Mouse (Mus musculus): Measurements from ENCODE around the gene Sidt1. TPM values are rescaled to one million over a fixed set of nuclear protein-coding genes. Genes with fewer than 3 reads are reported as not detected.
"Not testable (repeated sequence)": the region's sequence is repeated elsewhere in the genome, so short reads cannot be mapped to it uniquely, and the experiment has no call there.

The Sidt1 gene
- polyA plus RNA-seq, 1 experiment from 2014 or later = 9.8 TPM

DNA sequence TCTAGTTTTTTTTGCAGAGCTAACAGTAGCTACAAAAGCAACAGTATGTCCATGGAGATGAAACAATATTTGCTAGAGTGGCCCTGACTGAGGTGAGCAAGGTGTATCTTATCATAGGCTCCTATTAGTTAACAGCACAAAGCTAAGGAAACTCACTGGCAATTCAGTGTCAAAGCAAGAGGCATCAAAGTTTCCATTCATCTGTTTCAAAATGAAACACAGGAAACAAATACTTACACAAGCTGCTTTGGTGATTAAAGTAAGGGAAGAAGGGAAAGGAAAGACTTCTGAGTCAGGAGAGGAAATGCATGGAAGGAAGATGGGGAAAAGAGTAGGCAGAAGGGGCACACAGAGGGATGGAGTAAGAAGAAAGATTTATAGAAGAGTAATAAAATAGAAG lies 39.0 kb downstream of the Sidt1 start:
- no peak overlapping the region for H3K9ac ChIP-seq (ENCODE audit: low read length)
- H3K4me1 ChIP-seq (replicated peaks; ENCODE audit: control insufficient read depth, insufficient read depth) = no peaks in the 10 kb centered on the region
- H3K4me2 ChIP-seq (replicated peaks; ENCODE audit: low read depth) = no peak overlapping the region
- ATAC-seq (ENCODE audit: low FRiP score, low TSS enrichment) (no peak), DNase-seq (ENCODE audit: low spot score) (no peak)
- no peaks in the 10 kb centered on the region for H3K27me3 ChIP-seq (ENCODE audit: control insufficient read depth, insufficient read depth, low read length)
- H3K4me3 ChIP-seq (ENCODE audit: low read depth, low read length) = no peak overlapping the region
- H3K27ac ChIP-seq (replicated peaks) = no peak overlapping the region
- TF ChIP-seq CTCF (IDR thresholded peaks at IDR 0.05; ENCODE audit: low read depth) (no peak), EP300 (optimal IDR thresholded peaks at IDR 0.05) (no peak)
- no peaks in the 10 kb centered on the region for H3K9me3 ChIP-seq (ENCODE audit: control insufficient read depth, low read length)
- no peaks in the 10 kb centered on the region for H3K36me3 ChIP-seq (ENCODE audit: control insufficient read depth, insufficient read depth, low read length)

DNA sequence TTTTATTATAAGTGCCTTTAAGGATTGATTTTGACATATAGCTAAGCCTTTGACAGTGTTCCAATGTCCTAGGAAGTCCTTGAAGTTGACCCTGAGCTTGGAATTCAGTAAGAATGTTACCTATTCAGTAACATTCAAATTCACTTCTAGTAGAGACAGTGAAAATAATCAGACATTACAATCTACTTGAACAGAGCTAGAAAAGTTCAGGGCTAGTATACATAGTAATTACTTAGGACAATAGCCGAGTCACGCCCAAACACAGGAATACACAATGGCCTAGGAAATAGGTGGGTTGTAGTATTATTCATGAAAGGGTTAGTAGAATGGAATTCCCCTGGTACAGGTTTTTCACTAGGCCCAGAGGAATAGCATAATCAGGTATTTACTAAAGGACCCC lies 40.3 kb downstream of the Sidt1 start:
- not testable (repeated sequence) for H3K9ac ChIP-seq (ENCODE audit: low read length); DNase-seq (ENCODE audit: low spot score); H3K4me1 ChIP-seq (replicated peaks; ENCODE audit: control insufficient read depth, insufficient read depth); H3K4me3 ChIP-seq (ENCODE audit: low read depth, low read length); ATAC-seq (ENCODE audit: low FRiP score, low TSS enrichment); H3K36me3 ChIP-seq (ENCODE audit: control insufficient read depth, insufficient read depth, low read length); H3K4me2 ChIP-seq (replicated peaks; ENCODE audit: low read depth); H3K27me3 ChIP-seq (ENCODE audit: control insufficient read depth, insufficient read depth, low read length); H3K27ac ChIP-seq (replicated peaks); H3K9me3 ChIP-seq (ENCODE audit: control insufficient read depth, low read length)
- 92% methylated on average over 2 of the region's 2 CpGs for WGBS

DNA sequence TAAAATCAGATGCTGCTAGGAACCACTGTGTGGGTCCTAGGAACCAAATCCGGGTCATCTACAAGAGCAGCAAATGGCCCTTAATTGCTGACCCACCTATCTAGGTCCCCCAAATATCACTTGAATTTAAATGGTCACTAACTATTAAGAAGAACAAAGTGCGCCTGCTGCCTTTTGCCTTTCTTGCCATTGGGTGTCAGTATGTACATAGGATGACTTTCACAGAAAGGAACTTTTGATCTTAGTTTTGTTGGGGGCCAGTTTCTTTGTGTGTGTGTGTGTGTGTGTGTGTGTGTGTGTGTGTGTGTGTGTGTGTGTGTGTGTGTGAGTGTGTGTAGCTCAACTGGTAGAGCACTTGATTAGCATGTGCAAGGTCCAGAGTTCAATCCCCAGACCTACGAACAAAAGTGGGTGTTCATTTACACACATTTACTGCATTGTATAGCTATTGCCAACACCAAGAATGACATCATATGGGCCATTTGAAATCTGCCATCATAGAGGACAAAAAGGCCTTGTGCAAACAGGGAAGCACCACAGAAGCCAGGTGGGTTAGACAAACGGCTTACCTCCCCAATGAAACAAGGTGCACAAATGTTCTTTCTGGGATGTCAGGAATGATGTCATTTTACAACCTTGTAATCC lies 43.9 kb downstream of the Sidt1 start:
- Histone ChIP-seq H3K4me1 (replicated peaks; ENCODE audit: control insufficient read depth, insufficient read depth) (no peaks in the 10 kb centered on the region), H3K9me3 (ENCODE audit: control insufficient read depth, low read length) (no peaks in the 10 kb centered on the region), H3K4me2 (replicated peaks; ENCODE audit: low read depth) (no peak overlapping the region), H3K4me3 (ENCODE audit: low read depth, low read length) (no peak overlapping the region), H3K36me3 (ENCODE audit: control insufficient read depth, insufficient read depth, low read length) (no peaks in the 10 kb centered on the region), H3K27ac (replicated peaks) (no peak overlapping the region), H3K27me3 (ENCODE audit: control insufficient read depth, insufficient read depth, low read length) (no peaks in the 10 kb centered on the region), H3K9ac (ENCODE audit: low read length) (no peak overlapping the region)
- TF ChIP-seq CTCF (IDR thresholded peaks at IDR 0.05; ENCODE audit: low read depth) (peak; percentile 74), EP300 (optimal IDR thresholded peaks at IDR 0.05) (no peak)
- DNase-seq (ENCODE audit: low spot score) (peak; percentile 24), ATAC-seq (ENCODE audit: low FRiP score, low TSS enrichment) (peak; percentile 79; the same call in 1 of the 2 replicates)
- 57% methylated on average over 4 of the region's 4 CpGs for WGBS

DNA sequence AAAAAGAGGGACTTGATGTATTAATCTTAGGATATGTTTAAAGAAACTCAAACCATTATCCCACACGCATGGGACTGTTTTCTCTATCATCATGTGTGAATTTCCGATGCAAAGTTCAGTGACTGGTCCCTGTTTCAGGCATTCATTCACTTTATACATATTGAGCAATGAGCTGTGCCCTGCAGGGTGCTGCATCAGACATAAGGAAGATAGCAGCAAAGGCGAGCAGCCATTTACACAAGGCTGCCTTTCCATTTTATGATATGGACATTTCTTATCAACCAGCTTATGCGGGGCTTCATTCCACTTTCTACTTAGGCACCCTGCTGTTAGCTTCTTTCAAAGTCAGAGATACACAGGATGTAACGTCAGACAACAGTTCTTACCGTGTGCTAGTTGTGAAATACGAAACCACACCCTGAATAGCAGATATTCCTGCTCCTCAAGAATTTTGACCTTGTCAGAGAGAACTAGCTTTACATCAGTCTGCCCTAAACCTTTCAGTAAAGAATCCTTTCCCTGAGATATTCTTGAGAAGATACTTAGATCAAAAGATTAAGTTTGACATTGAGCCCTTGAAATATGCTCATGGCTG lies 45.5 kb downstream of the Sidt1 start:
- no peak overlapping the region for H3K9ac ChIP-seq (ENCODE audit: low read length)
- no peak overlapping the region for H3K27ac ChIP-seq (replicated peaks)
- no peak overlapping the region for H3K4me3 ChIP-seq (ENCODE audit: low read depth, low read length)
- H3K4me1 ChIP-seq (replicated peaks; ENCODE audit: control insufficient read depth, insufficient read depth) = no peaks in the 10 kb centered on the region
- no peaks in the 10 kb centered on the region for H3K27me3 ChIP-seq (ENCODE audit: control insufficient read depth, insufficient read depth, low read length)
- ATAC-seq (ENCODE audit: low FRiP score, low TSS enrichment) = no peak
- 46% methylated on average over 7 of the region's 7 CpGs for WGBS
- no peak for DNase-seq (ENCODE audit: low spot score)
- H3K9me3 ChIP-seq (ENCODE audit: control insufficient read depth, low read length) = no peaks in the 10 kb centered on the region
- no peak overlapping the region for H3K4me2 ChIP-seq (replicated peaks; ENCODE audit: low read depth)
- no peak for TF ChIP-seq CTCF (IDR thresholded peaks at IDR 0.05; ENCODE audit: low read depth)
- no peak for TF ChIP-seq EP300 (optimal IDR thresholded peaks at IDR 0.05)
- no peaks in the 10 kb centered on the region for H3K36me3 ChIP-seq (ENCODE audit: control insufficient read depth, insufficient read depth, low read length)

DNA sequence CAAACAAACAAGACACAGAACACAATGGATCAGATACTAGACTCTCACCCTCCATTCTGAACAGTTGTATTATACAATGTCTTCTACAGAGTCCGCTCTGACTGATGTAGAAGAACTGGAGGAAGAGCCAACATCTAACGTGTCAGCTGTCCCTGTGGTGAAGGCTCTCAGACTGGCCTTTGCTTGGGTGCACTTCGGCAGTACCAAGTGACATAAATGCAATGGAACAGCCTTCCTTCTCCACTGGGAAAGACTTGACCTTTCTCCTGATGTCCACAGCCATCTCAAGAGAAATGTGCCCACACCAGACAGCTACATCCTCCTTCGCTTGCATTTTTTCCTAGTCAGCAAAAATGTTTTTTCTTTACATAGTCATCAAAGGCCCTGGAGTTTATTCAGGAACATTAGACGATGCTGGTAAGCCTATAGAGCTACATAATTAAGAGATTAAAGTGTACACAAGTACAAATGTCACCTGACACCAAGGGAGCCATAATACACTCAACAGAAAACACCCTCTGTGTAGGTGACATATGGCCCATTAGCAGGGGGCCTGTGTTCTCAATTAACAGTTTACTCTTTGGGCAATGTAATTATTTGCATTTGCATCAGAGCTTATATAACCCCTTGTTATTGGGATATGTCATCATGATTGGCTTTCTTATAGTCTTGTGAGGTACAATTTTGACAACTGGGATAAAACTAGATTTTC lies 50.2 kb downstream of the Sidt1 start:
- Histone ChIP-seq H3K9ac (ENCODE audit: low read length) (no peak overlapping the region), H3K9me3 (ENCODE audit: control insufficient read depth, low read length) (no peaks in the 10 kb centered on the region), H3K36me3 (ENCODE audit: control insufficient read depth, insufficient read depth, low read length) (no peaks in the 10 kb centered on the region), H3K27me3 (ENCODE audit: control insufficient read depth, insufficient read depth, low read length) (no peaks in the 10 kb centered on the region), H3K4me3 (ENCODE audit: low read depth, low read length) (no peak overlapping the region), H3K27ac (replicated peaks) (no peak overlapping the region), H3K4me1 (replicated peaks; ENCODE audit: control insufficient read depth, insufficient read depth) (no peaks in the 10 kb centered on the region), H3K4me2 (replicated peaks; ENCODE audit: low read depth) (no peak overlapping the region)
- WGBS = 79% methylated on average over 5 of the region's 5 CpGs
- TF ChIP-seq EP300 (optimal IDR thresholded peaks at IDR 0.05) (no peak), CTCF (IDR thresholded peaks at IDR 0.05; ENCODE audit: low read depth) (no peak)
- ATAC-seq (ENCODE audit: low FRiP score, low TSS enrichment) = no peak
- no peak for DNase-seq (ENCODE audit: low spot score)

DNA sequence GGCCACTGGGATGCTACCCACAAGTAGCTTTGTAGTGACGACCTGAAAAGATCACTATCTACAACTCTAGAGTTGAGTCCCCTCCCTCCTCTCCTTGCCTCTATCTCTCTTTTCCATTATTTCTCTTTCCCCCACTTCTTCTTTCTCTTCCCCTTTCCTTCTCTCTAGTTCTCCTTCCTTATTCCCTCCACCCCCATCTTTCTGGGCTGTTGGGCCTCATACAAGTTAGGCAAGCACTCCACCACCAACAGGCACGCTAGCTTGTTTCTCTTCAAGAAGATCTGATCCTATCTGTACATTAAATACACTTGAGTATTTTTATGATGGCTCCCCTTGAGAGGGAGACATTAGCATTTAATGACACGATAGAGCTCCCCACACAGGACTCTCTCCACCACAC lies 51.0 kb downstream of the Sidt1 start:
- H3K4me2 ChIP-seq (replicated peaks; ENCODE audit: low read depth) = no peak overlapping the region
- no peaks in the 10 kb centered on the region for H3K36me3 ChIP-seq (ENCODE audit: control insufficient read depth, insufficient read depth, low read length)
- no peaks in the 10 kb centered on the region for H3K27me3 ChIP-seq (ENCODE audit: control insufficient read depth, insufficient read depth, low read length)
- DNase-seq (ENCODE audit: low spot score) (no peak), ATAC-seq (ENCODE audit: low FRiP score, low TSS enrichment) (no peak)
- TF ChIP-seq CTCF (IDR thresholded peaks at IDR 0.05; ENCODE audit: low read depth) (no peak), EP300 (optimal IDR thresholded peaks at IDR 0.05) (no peak)
- no peak overlapping the region for H3K9ac ChIP-seq (ENCODE audit: low read length)
- H3K27ac ChIP-seq (replicated peaks) = no peak overlapping the region
- H3K4me1 ChIP-seq (replicated peaks; ENCODE audit: control insufficient read depth, insufficient read depth) = no peaks in the 10 kb centered on the region
- WGBS = 73% methylated on average over 3 of the region's 3 CpGs
- no peaks in the 10 kb centered on the region for H3K9me3 ChIP-seq (ENCODE audit: control insufficient read depth, low read length)
- no peak overlapping the region for H3K4me3 ChIP-seq (ENCODE audit: low read depth, low read length)
